ENCODE assay signal across 8 mouse cellular contexts in the genomic region with DNA sequence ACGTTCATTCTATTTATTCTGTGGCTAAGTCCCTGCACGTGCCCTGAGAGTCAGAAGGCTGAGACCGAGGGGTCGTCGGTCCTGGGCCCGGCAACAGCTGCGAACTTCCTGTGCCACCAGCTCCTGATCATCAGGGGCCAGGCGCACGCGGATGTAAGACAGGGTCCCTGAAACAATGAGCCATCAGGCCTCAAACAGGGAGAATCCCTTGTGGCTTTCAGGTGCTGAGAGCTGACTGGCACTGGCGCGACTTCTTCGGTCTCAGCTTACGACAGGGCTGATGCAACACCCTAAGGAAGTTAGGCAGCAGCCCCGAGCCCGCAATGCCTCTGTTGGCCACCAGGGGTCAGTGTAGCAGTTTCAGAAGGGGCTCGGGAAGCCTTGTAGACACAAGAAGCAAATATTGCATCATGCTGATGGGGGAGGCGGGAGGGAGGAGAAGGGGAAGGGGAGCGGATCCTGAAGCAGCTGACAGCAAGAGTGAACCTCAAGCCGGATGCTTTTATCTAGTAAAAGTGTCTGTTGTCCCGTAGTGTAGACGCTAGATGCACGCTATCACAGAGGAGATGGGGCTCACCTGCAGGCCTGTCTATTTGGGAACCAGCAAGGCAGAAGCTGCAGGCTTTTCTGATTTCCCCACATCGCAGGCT. TPM values are rescaled to one million over a fixed set of nuclear protein-coding genes. Genes with fewer than 3 reads are reported as not detected.
A peak's percentile ranks its signal among the peaks of the same experiment; 100 is the strongest.
DNase-seq lines count a peak whose midpoint lies in the region; ATAC-seq lines count a peak whose summit lies in the region.

No protein-coding gene starts in this region.

- peak overlapping the region; percentile 29; the same call in 1 of the 2 replicates for H3K9ac ChIP-seq in intestine, embryonic 14.5 days (ENCODE audit: low read length)

- H3K27ac ChIP-seq in intestine, embryonic 14.5 days (ENCODE audit: low read depth), result no peak overlapping the region

- H3K4me3 ChIP-seq in intestine, embryonic 14.5 days (ENCODE audit: low read depth, low read length), result peak overlapping the region; percentile 14; the same call in 1 of the 2 replicates

- peak; percentile 96 for DNase-seq in adipocyte (ENCODE audit: low spot score)
- DNase-seq in embryo, embryonic 10 days (ENCODE audit: low spot score), result peak; percentile 98
- peak; percentile 96 for DNase-seq in gastrocnemius, postnatal 14 days
- DNase-seq in intestine, embryonic 14.5 days (ENCODE audit: low spot score), result peak; percentile 100
- peak; percentile 98 for DNase-seq in left cerebral cortex, postnatal 14 days (ENCODE audit: low spot score in 2 of 2)
- DNase-seq in mesoderm, embryonic 11.5 days (ENCODE audit: low read depth, low spot score), result peak; percentile 97
- DNase-seq in right cerebral cortex, postnatal 36 days (ENCODE audit: low spot score in 2 of 2), result peak; percentile 89 to 93
- peak; percentile 95 for DNase-seq in yolk sac, embryonic 10.5 days (ENCODE audit: low spot score)

- WGBS in intestine, embryonic 14.5 days, result 7% methylated on average over 24 of the region's 24 CpGs

- 0 out of 2 replicates have a peak, but pooled peaks cover 3% of the 10 kb centered on the region for H3K27me3 ChIP-seq in intestine, embryonic 14.5 days (replicated peaks; ENCODE audit: control insufficient read depth, insufficient read depth, low read length)

- peak overlapping the region; percentile 49 for H3K4me2 ChIP-seq in intestine, embryonic 14.5 days (ENCODE audit: low read length)

- ATAC-seq in intestine, embryonic 14.5 days (replicated peaks; ENCODE audit: low FRiP score, low TSS enrichment, low read depth), result peak; percentile 70

- no peaks in the 10 kb centered on the region for H3K9me3 ChIP-seq in intestine, embryonic 14.5 days (ENCODE audit: control insufficient read depth, low read length)

- no peaks in the 10 kb centered on the region for H3K4me1 ChIP-seq in intestine, embryonic 14.5 days (replicated peaks; ENCODE audit: control insufficient read depth, insufficient read depth, low read length)

- intact Hi-C loops in gastrocnemius, postnatal 14 days (cut with DNase I; ENCODE audit: low total_unique reads), result loop anchor here (2.0 kb wide), 1 partner anchor 58 kb away; no protein-coding TSS in a partner anchor
- intact Hi-C loops in left cerebral cortex, postnatal 14 days (cut with DNase I), result loop anchor here (1.0 to 2.0 kb wide), 2 partner anchors 22 to 58 kb away; no protein-coding TSS in a partner anchor

- H3K36me3 ChIP-seq in intestine, embryonic 14.5 days (ENCODE audit: control insufficient read depth, insufficient read depth, low read length), result no peaks in the 10 kb centered on the region

RNA-seq across cellular contexts. Expression of a gene that starts 21.6 kb away (rescaled TPM):
- total RNA-seq in gastrocnemius, postnatal 14 days (2021), result 1 to 10 TPM; 8.1 to 9.7 TPM
- polyA plus RNA-seq in intestine, embryonic 14.5 days (2014; fragmentation: Nextera tagmentation; extraction: Ambion mirVana), result 43.7 and 45.3 TPM in 2 replicates
- 10 to 100 TPM; 26.0 to 27.1 TPM for total RNA-seq in left cerebral cortex, postnatal 14 days (2021)

RNA-seq across cellular contexts. Expression of a gene that starts 56.5 kb away (rescaled TPM):
- 1 to 10 TPM; 4.2 to 5.7 TPM for total RNA-seq in gastrocnemius, postnatal 14 days (2021)
- 19.8 and 26.4 TPM in 2 replicates for polyA plus RNA-seq in intestine, embryonic 14.5 days (2014; fragmentation: Nextera tagmentation; extraction: Ambion mirVana)
- total RNA-seq in left cerebral cortex, postnatal 14 days (2021), result 100 to 1,000 TPM; 114 to 130 TPM

Comparison
In these comparisons a context has a peak if more than half of its experiments do, and no peak if none do; other contexts are left out.
1. RNA of a gene that starts 56.5 kb away (total RNA-seq): 114 to 130 TPM in left cerebral cortex, postnatal 14 days; 4.2 to 5.7 TPM in gastrocnemius, postnatal 14 days; every median in the first group is over 10 times any median in the second.
2. Peak in every context shown above with its lines, with median percentiles within 50 percentile points of each other: DNase-seq.